Mouse (Mus musculus): ENCODE measurements around the gene Pus1.
"Not testable (repeated sequence)": the region's sequence is repeated elsewhere in the genome, so short reads cannot be mapped to it uniquely, and the experiment has no call there.

Gene Pus1

GRCm38 (mm10) chr5:110780761-110781528, 486 bp upstream of the Pus1 start:
- no peak for DNase-seq

- DNase-seq, result no peak
These were observed 1.0 kb downstream of the Pus1 start for GRCm38 (mm10) chr5:110779276-110779997.

GRCm38 (mm10) chr5:110778263-110778662, 2.2 kb downstream of the Pus1 start:
- no peak for DNase-seq

GRCm38 (mm10) chr5:110776141-110776540, 4.3 kb downstream of the Pus1 start:
- no peak for DNase-seq

- DNase-seq, result no peak
These were observed 5.9 kb downstream of the Pus1 start for GRCm38 (mm10) chr5:110774511-110774910.

- not testable (repeated sequence) for DNase-seq
These were observed 7.5 kb downstream of the Pus1 start for GRCm38 (mm10) chr5:110772945-110773344.

GRCm38 (mm10) chr5:110770448-110771158, 9.9 kb downstream of the Pus1 start, which contains the start of gene Ep400:
Gene Ep400, minus strand, starts transcription at chr5:110770717.
- DNase-seq, result peak; percentile 99 to 100

- DNase-seq, result peak in 1 of 2 experiments; percentile 55
These were observed 10.4 kb downstream of the Pus1 start for GRCm38 (mm10) chr5:110770031-110770445.

GRCm38 (mm10) chr5:110769272-110769671, 11.2 kb downstream of the Pus1 start:
- DNase-seq, result no peak

- no peak for DNase-seq
These were observed 16.6 kb downstream of the Pus1 start for GRCm38 (mm10) chr5:110763890-110764289.

GRCm38 (mm10) chr5:110745021-110745420, 35.4 kb downstream of the Pus1 start:
- no peak for DNase-seq

- no peak for DNase-seq
These were observed 40.8 kb downstream of the Pus1 start for GRCm38 (mm10) chr5:110739496-110740275.

GRCm38 (mm10) chr5:110735606-110736005, 44.9 kb downstream of the Pus1 start:
- no peak for DNase-seq

- DNase-seq, result no peak
These were observed 47.1 kb downstream of the Pus1 start for GRCm38 (mm10) chr5:110733231-110733823.

- no peak for DNase-seq
These were observed 49.2 kb downstream of the Pus1 start for GRCm38 (mm10) chr5:110731227-110731626.

- DNase-seq, result no peak
These were observed 52.6 kb downstream of the Pus1 start for GRCm38 (mm10) chr5:110727850-110728249.

Measured in thymus, adult 18-20 months (tissue).